Comparison of ENCODE assay signal across 1 mouse cellular context in genomic region chr14:54602613-54603012, GRCm38 (mm10).
TF ChIP-seq lines count a peak whose summit lies in the region.

No protein-coding gene starts in this region.

TF ChIP-seq in CH12.LX, 34 proteins besides CTCF, POLR2A, EP300 and RAD21:
- TF ChIP-seq IRF4 (IDR thresholded peaks at IDR 0.05; ENCODE audit: low read depth, low read length): no peak
- TF ChIP-seq KAT2A (IDR thresholded peaks at IDR 0.05; ENCODE audit: insufficient replicate concordance, low read length): 0 out of 2 replicates have a peak, but pooled peaks have one; percentile 27
